Mouse (Mus musculus) cortical plate, adult 2 months (tissue): Measurements from ENCODE around the gene Zfp423. TPM values are rescaled to one million over a fixed set of nuclear protein-coding genes. Genes with fewer than 3 reads are reported as not detected.
A peak's percentile ranks its signal among the peaks of the same experiment; 100 is the strongest.

Experiments used
- H3K27ac ChIP-seq: fragments of 200-500 bp; 2 replicates; pipeline ENCODE4 v1.5.1; 2012; ENCODE audit warnings: low read length, control low read depth, inconsistent platforms; ENCODE audit not compliant: insufficient read depth
- H3K4me1 ChIP-seq: fragments of 200-500 bp; 2 replicates; pipeline ENCODE4 v1.6.1; 2011; ENCODE audit warnings: low read length; ENCODE audit not compliant: control insufficient read depth, insufficient read depth
- H3K4me3 ChIP-seq: fragments of 200-500 bp; 2 replicates; pipeline ENCODE4 v1.5.1; 2011; ENCODE audit warnings: mild to moderate bottlenecking, low read length, control low read depth; ENCODE audit not compliant: insufficient read depth
- CTCF ChIP-seq: fragments of 200-500 bp; IDR thresholded peaks from 2 replicates; pipeline ENCODE4 v1.5.1; 2011; ENCODE audit warnings: mild to moderate bottlenecking, control low read depth, low read length; ENCODE audit not compliant: insufficient read depth; ENCODE audit errors: extremely low read depth
- POLR2A ChIP-seq: fragments of 200-500 bp; IDR thresholded peaks from 2 replicates; pipeline ENCODE4 v1.6.1; 2011; ENCODE audit warnings: mild to moderate bottlenecking, low read length, control low read depth; ENCODE audit not compliant: insufficient read depth; ENCODE audit errors: extremely low read depth
- polyA plus RNA-seq: library from polyadenylated mRNA; depleted of rRNA; stranded (reverse); fragments of >200 nt; gene quantifications from 2 replicates; pipeline ENCODE4 v1.2.3, GENCODE M21; 2012

Zfp423 gene
- polyA plus RNA-seq, 1 experiment, result 15.1 TPM

- Histone ChIP-seq H3K27ac (no peak overlapping the region), H3K4me1 (no peaks in the 10 kb centered on the region), H3K4me3 (no peak overlapping the region)
- no peak for TF ChIP-seq CTCF
- no peak for TF ChIP-seq POLR2A
Observed at GRCm38 (mm10) chr8:87953473-87953872, 5.9 kb downstream of the Zfp423 start.

- Histone ChIP-seq H3K4me1 (no peaks in the 10 kb centered on the region), H3K4me3 (no peak overlapping the region), H3K27ac (no peak overlapping the region)
- TF ChIP-seq POLR2A, result no peak
- TF ChIP-seq CTCF, result no peak
Observed at GRCm38 (mm10) chr8:87952298-87952697, 7.1 kb downstream of the Zfp423 start.

- Histone ChIP-seq H3K4me3 (peak overlapping the region; percentile 10; the same call in 1 of the 2 replicates), H3K4me1 (peaks cover 1% of the 10 kb centered on the region; the same call in 1 of the 2 replicates), H3K27ac (no peak overlapping the region)
- TF ChIP-seq CTCF (no peak), POLR2A (no peak)
Observed at GRCm38 (mm10) chr8:87944225-87944934, 15.0 kb downstream of the Zfp423 start.

- Histone ChIP-seq H3K4me1 (peaks cover 1% of the 10 kb centered on the region; the same call in 1 of the 2 replicates), H3K27ac (no peak overlapping the region), H3K4me3 (peak overlapping the region; percentile 10; the same call in 1 of the 2 replicates)
- TF ChIP-seq POLR2A (no peak), CTCF (no peak)
Observed at GRCm38 (mm10) chr8:87943651-87944091, 15.7 kb downstream of the Zfp423 start.

GRCm38 (mm10) chr8:87940646-87941045 lies 18.7 kb downstream of the Zfp423 start:
- Histone ChIP-seq H3K27ac (no peak overlapping the region), H3K4me1 (peaks cover 5% of the 10 kb centered on the region), H3K4me3 (no peak overlapping the region)
- TF ChIP-seq POLR2A (no peak), CTCF (no peak)

GRCm38 (mm10) chr8:87939308-87939936 lies 20.0 kb downstream of the Zfp423 start:
- Histone ChIP-seq H3K4me3 (no peak overlapping the region), H3K4me1 (peaks cover 5% of the 10 kb centered on the region), H3K27ac (0 out of 2 replicates have a peak overlapping the region, but pooled peaks have one; percentile 53)
- TF ChIP-seq CTCF (no peak), POLR2A (no peak)

- Histone ChIP-seq H3K4me3 (no peak overlapping the region), H3K27ac (peak overlapping the region; percentile 81; the same call in 1 of the 2 replicates), H3K4me1 (peaks cover 5% of the 10 kb centered on the region)
- TF ChIP-seq POLR2A, result 0 out of 2 replicates have a peak, but pooled peaks have one; percentile 27
- no peak for TF ChIP-seq CTCF
Observed at GRCm38 (mm10) chr8:87938351-87939232, 20.8 kb downstream of the Zfp423 start.

GRCm38 (mm10) chr8:87937211-87937610 lies 22.2 kb downstream of the Zfp423 start:
- no peak overlapping the region for H3K27ac ChIP-seq
- TF ChIP-seq POLR2A (no peak), CTCF (no peak)
- H3K4me1 ChIP-seq, result peaks cover 3% of the 10 kb centered on the region
- no peak overlapping the region for H3K4me3 ChIP-seq

GRCm38 (mm10) chr8:87935088-87935680 lies 24.2 kb downstream of the Zfp423 start:
- Histone ChIP-seq H3K27ac (no peak overlapping the region), H3K4me1 (peaks cover 3% of the 10 kb centered on the region), H3K4me3 (no peak overlapping the region)
- TF ChIP-seq CTCF, result no peak
- TF ChIP-seq POLR2A, result no peak
